Mouse (Mus musculus) liver, embryonic 14.5 days (tissue): ENCODE results near the gene Xrcc5. TPM values are rescaled to one million over a fixed set of nuclear protein-coding genes. Genes with fewer than 3 reads are reported as not detected.

Experiments used
- ATAC-seq: fragments of 200-750 bp; cut with Nextera tagmentation; 2 replicates; pipeline ENCODE4 v1.8.0; 2017; ENCODE audit warnings: moderate number of reproducible peaks, mild to moderate bottlenecking, moderate library complexity; ENCODE audit not compliant: insufficient read depth
- DNase-seq, 3 experiments: peaks; one replicate each; pipeline ENCODE4 v3.0.0-alpha.2; 2012 to 2013; ENCODE audit warnings: low read depth in 3 of 3, low spot score in 3 of 3
- H3K27ac ChIP-seq: fragments of 300-500 bp; sonication (generic); 2 replicates; pipeline ENCODE4 v1.5.1; 2014; ENCODE audit warnings: moderate library complexity, mild to moderate bottlenecking, control low read depth, inconsistent platforms
- H3K27me3 ChIP-seq: fragments of 300-500 bp; sonication (generic); 2 replicates; pipeline ENCODE4 v1.6.1; 2014; ENCODE audit warnings: mild to moderate bottlenecking, low read length, moderate library complexity; ENCODE audit not compliant: control insufficient read depth, insufficient read depth
- H3K36me3 ChIP-seq: fragments of 300-500 bp; sonication (generic); replicated peaks from 2 replicates; pipeline ENCODE4 v1.6.1; 2014; ENCODE audit warnings: low read depth; ENCODE audit not compliant: control insufficient read depth, insufficient read depth
- H3K4me1 ChIP-seq, 2 experiments: fragments of 200-500 bp in 1 of 2; fragments of 300-500 bp in 1 of 2; sonication (generic) in 1 of 2; replicated peaks; 2 replicates each; pipeline ENCODE4 v1.6.1; 2012 to 2014; ENCODE audit warnings: antibody characterized with exemption in 1 of 2, inconsistent platforms in 1 of 2, low read length in 1 of 2; ENCODE audit not compliant: control insufficient read depth in 2 of 2, insufficient read depth in 2 of 2
- H3K4me2 ChIP-seq: fragments of 300-500 bp; sonication (generic); 2 replicates; pipeline ENCODE4 v1.6.1; 2014; ENCODE audit warnings: low read depth, mild to moderate bottlenecking, control low read depth, moderate library complexity
- H3K4me3 ChIP-seq, 2 experiments: fragments of 200-500 bp in 1 of 2; fragments of 300-500 bp in 1 of 2; sonication (generic) in 1 of 2; 2 replicates each; pipeline ENCODE4 v1.5.1; 2012 to 2014; ENCODE audit warnings: low read depth in 2 of 2, low read length in 2 of 2, mild to moderate bottlenecking in 2 of 2, control low read depth in 1 of 2, inconsistent platforms in 1 of 2, moderate library complexity in 1 of 2; ENCODE audit not compliant: insufficient read depth in 1 of 2
- H3K9ac ChIP-seq: fragments of 300-500 bp; sonication (generic); replicated peaks from 2 replicates; pipeline ENCODE4 v1.6.1; 2014; ENCODE audit warnings: mild to moderate bottlenecking, control low read depth, moderate library complexity
- H3K9me3 ChIP-seq: fragments of 300-500 bp; sonication (generic); 2 replicates; pipeline ENCODE4 v1.6.1; 2016; ENCODE audit warnings: low read length, mixed read lengths; ENCODE audit not compliant: control insufficient read depth
- CTCF ChIP-seq: IDR thresholded peaks from 2 replicates; pipeline ENCODE4 v1.5.1; 2016; ENCODE audit warnings: antibody characterized with exemption, low read depth, control low read depth
- EP300 ChIP-seq: IDR thresholded peaks from 2 replicates; pipeline ENCODE4 v1.6.1; 2016; ENCODE audit warnings: antibody characterized with exemption, low read depth
- WGBS: fragments of 180-500 bp; shearing (Covaris S2); extraction: QIAGEN DNeasy Blood & Tissue Kit; methylation state at CpG from one replicate; pipeline ENCODE4 v1.1.7; 2014; ENCODE audit not compliant: insufficient replicate concordance; 5-methylcytosine and 5-hydroxymethylcytosine counted together
- polyA plus RNA-seq, 2 experiments: library from polyadenylated mRNA; depleted of rRNA in 1 of 2; stranded (reverse) in 1 of 2; unstranded in 1 of 2; fragments of >200 nt; fragmentation: Nextera tagmentation in 1 of 2; extraction: Ambion mirVana in 1 of 2; gene quantifications; 2 replicates each; pipeline versions ENCODE4 v1.2.1 to v1.2.3; 2012 to 2014

The Xrcc5 gene
- polyA plus RNA-seq, 2 experiments, result 8.9 to 17.6 TPM

- Histone ChIP-seq H3K4me3 (no peak overlapping the region), H3K9ac (no peak overlapping the region), H3K9me3 (no peaks in the 10 kb centered on the region), H3K4me2 (no peak overlapping the region), H3K27me3 (no peaks in the 10 kb centered on the region), H3K36me3 (no peaks in the 10 kb centered on the region), H3K27ac (no peak overlapping the region), H3K4me1 (no peaks in the 10 kb centered on the region)
- WGBS, result 82% methylated on average over 4 of the region's 4 CpGs
- DNase-seq, result no peak
- no peak for ATAC-seq
- TF ChIP-seq EP300 (no peak), CTCF (no peak)
Measured at GRCm38 (mm10) chr1:72390420-72390819, 83.2 kb downstream of the Xrcc5 start.

DNA sequence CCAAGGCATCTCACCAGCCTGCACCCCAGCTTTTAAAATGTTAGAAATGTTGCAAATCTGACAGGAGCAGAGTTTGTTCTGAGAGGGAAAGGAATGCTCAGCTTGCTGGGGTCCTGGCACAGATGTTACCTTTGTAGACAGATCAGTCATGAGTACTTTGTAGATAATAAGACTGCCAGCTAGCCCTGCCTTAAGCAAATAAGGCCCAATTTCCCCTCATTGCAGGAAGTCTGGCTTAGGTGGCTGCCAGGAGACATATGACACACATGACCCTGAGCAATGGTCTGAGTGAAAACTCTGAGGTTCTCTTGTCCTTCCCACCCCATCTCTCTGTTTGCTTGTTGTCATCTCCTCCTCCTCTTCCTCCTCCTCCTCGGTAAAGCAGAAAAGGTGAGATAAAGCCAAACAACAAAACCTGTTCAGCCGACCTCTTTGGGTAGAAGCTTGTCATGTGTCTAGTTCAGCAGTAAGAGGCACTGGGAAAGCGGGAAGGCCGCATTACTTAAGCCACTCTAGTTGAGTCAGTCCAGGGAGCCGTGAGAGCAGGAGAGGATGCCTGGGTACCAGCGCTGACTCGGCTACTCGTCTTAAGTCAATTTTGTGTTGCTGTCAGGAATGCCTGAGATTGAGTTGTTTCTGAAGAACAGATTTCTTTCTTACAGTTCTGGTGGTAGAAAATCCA lies 92.6 kb downstream of the Xrcc5 start:
- Histone ChIP-seq H3K9ac (no peak overlapping the region), H3K9me3 (no peaks in the 10 kb centered on the region), H3K27ac (no peak overlapping the region), H3K36me3 (no peaks in the 10 kb centered on the region), H3K4me2 (no peak overlapping the region), H3K27me3 (no peaks in the 10 kb centered on the region), H3K4me1 (no peaks in the 10 kb centered on the region), H3K4me3 (no peak overlapping the region)
- ATAC-seq, result no peak
- TF ChIP-seq EP300 (no peak), CTCF (no peak)
- WGBS, result 65% methylated on average over 8 of the region's 8 CpGs
- no peak for DNase-seq

DNA sequence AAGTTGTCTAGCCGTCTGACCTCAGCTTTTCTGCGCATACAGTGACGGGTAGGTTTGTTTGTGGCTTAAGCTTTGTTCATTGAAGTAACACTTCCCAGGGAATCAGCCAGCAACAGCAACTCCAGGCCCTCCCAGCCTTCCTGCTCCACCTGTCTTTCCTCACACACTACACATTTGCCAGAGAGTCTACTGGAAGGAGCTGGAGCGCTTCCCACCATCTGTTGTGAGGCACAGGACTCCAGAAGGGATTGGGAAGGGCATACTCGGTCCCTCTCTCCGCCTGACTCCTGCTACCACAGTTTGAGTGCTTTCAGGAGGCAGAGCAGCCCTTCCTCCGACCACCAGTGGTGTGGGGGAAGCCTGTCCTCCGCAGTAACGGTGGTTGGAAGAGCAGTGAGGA lies 93.4 kb downstream of the Xrcc5 start:
- no peak for DNase-seq
- Histone ChIP-seq H3K9ac (no peak overlapping the region), H3K4me1 (no peaks in the 10 kb centered on the region), H3K36me3 (no peaks in the 10 kb centered on the region), H3K27me3 (no peaks in the 10 kb centered on the region), H3K4me2 (no peak overlapping the region), H3K4me3 (no peak overlapping the region), H3K27ac (no peak overlapping the region), H3K9me3 (no peaks in the 10 kb centered on the region)
- ATAC-seq, result no peak
- TF ChIP-seq CTCF (no peak), EP300 (no peak)
- 66% methylated on average over 9 of the region's 9 CpGs for WGBS

- Histone ChIP-seq H3K4me3 (no peak overlapping the region), H3K4me2 (no peak overlapping the region), H3K36me3 (no peaks in the 10 kb centered on the region), H3K27ac (no peak overlapping the region), H3K4me1 (no peaks in the 10 kb centered on the region), H3K27me3 (no peaks in the 10 kb centered on the region), H3K9me3 (no peaks in the 10 kb centered on the region), H3K9ac (no peak overlapping the region)
- no peak for ATAC-seq
- no peak for TF ChIP-seq EP300
- TF ChIP-seq CTCF, result no peak
- WGBS, result 61% methylated on average over 8 of the region's 8 CpGs
- no peak for DNase-seq
Measured at GRCm38 (mm10) chr1:72401331-72402069, 94.3 kb downstream of the Xrcc5 start.

DNA sequence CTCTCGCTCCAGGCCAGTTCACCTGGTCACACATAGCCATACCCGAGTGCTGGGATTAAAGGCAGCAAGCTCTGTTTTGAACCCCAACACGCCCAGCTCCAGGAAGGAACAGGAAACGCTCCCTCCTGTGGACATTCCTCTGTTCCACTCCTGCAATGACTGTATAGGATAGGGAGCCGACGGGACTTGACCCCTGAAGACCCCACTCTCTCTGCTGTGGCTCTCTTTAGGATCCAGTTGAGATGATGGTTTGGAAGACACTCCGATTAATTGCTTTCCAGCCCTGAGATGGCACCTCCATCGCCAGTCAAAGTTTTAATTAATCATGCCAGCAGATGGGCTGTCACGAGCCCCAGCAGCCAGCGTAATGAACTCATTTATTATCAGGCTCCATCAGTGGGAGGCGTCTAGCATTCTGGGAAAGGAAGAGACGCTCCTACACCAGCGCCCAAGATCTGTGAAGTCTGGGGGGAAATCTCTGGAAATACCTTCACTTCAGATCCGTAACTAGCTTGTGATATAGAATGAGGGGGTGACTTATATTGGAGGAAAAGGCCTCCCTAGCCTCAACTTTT lies 99.4 kb downstream of the Xrcc5 start:
- Histone ChIP-seq H3K4me1 (no peaks in the 10 kb centered on the region), H3K27ac (no peak overlapping the region), H3K4me2 (no peak overlapping the region), H3K36me3 (no peaks in the 10 kb centered on the region), H3K9me3 (no peaks in the 10 kb centered on the region), H3K27me3 (no peaks in the 10 kb centered on the region), H3K9ac (no peak overlapping the region), H3K4me3 (no peak overlapping the region)
- ATAC-seq, result no peak
- TF ChIP-seq EP300 (no peak), CTCF (no peak)
- no peak for DNase-seq
- 62% methylated on average over 14 of the region's 14 CpGs for WGBS
